Mouse (Mus musculus): ENCODE measurements around the gene Ssh1. TPM values are rescaled to one million over a fixed set of nuclear protein-coding genes. Genes with fewer than 3 reads are reported as not detected.

Gene Ssh1
- polyA plus RNA-seq, 1 experiment from 2014 or later: 16.5 TPM

GRCm38 (mm10) chr5:114028111-114028510 is 34.4 kb upstream of the Ssh1 start:
- Histone ChIP-seq H3K9ac (ENCODE audit: low read depth, low read length) (no peak overlapping the region), H3K27ac (replicated peaks; ENCODE audit: low read depth, low read length) (no peak overlapping the region), H3K4me3 (ENCODE audit: low read depth, low read length) (no peak overlapping the region), H3K27me3 (replicated peaks; ENCODE audit: control insufficient read depth, insufficient read depth, low read length) (no peaks in the 10 kb centered on the region), H3K4me2 (ENCODE audit: low read depth, low read length) (no peak overlapping the region), H3K9me3 (ENCODE audit: control insufficient read depth, low read length) (no peaks in the 10 kb centered on the region), H3K36me3 (ENCODE audit: control insufficient read depth, insufficient read depth, low read length) (no peaks in the 10 kb centered on the region), H3K4me1 (ENCODE audit: control insufficient read depth, insufficient read depth, low read length) (no peaks in the 10 kb centered on the region)
- no peak for ATAC-seq (ENCODE audit: low read depth)
- WGBS: 87% methylated on average over 12 of the region's 12 CpGs
- DNase-seq (ENCODE audit: low spot score): no peak

GRCm38 (mm10) chr5:114027217-114027944 is 33.7 kb upstream of the Ssh1 start:
- no peak for ATAC-seq (ENCODE audit: low read depth)
- Histone ChIP-seq H3K9me3 (ENCODE audit: control insufficient read depth, low read length) (no peaks in the 10 kb centered on the region), H3K36me3 (ENCODE audit: control insufficient read depth, insufficient read depth, low read length) (no peaks in the 10 kb centered on the region), H3K27me3 (replicated peaks; ENCODE audit: control insufficient read depth, insufficient read depth, low read length) (no peaks in the 10 kb centered on the region), H3K9ac (ENCODE audit: low read depth, low read length) (no peak overlapping the region), H3K4me3 (ENCODE audit: low read depth, low read length) (no peak overlapping the region), H3K4me2 (ENCODE audit: low read depth, low read length) (no peak overlapping the region), H3K4me1 (ENCODE audit: control insufficient read depth, insufficient read depth, low read length) (no peaks in the 10 kb centered on the region), H3K27ac (replicated peaks; ENCODE audit: low read depth, low read length) (no peak overlapping the region)
- no peak for DNase-seq (ENCODE audit: low spot score)
- WGBS: 87% methylated on average over 12 of the region's 12 CpGs

GRCm38 (mm10) chr5:114024885-114025284 is 31.2 kb upstream of the Ssh1 start:
- H3K4me2 ChIP-seq (ENCODE audit: low read depth, low read length): no peak overlapping the region
- no peak overlapping the region for H3K27ac ChIP-seq (replicated peaks; ENCODE audit: low read depth, low read length)
- DNase-seq (ENCODE audit: low spot score) (peak; percentile 4), ATAC-seq (ENCODE audit: low read depth) (no peak)
- H3K9me3 ChIP-seq (ENCODE audit: control insufficient read depth, low read length): no peaks in the 10 kb centered on the region
- H3K4me1 ChIP-seq (ENCODE audit: control insufficient read depth, insufficient read depth, low read length): no peaks in the 10 kb centered on the region
- WGBS: 8% methylated on average over 8 of the region's 10 CpGs
- H3K9ac ChIP-seq (ENCODE audit: low read depth, low read length): no peak overlapping the region
- H3K36me3 ChIP-seq (ENCODE audit: control insufficient read depth, insufficient read depth, low read length): no peaks in the 10 kb centered on the region
- no peaks in the 10 kb centered on the region for H3K27me3 ChIP-seq (replicated peaks; ENCODE audit: control insufficient read depth, insufficient read depth, low read length)
- H3K4me3 ChIP-seq (ENCODE audit: low read depth, low read length): no peak overlapping the region

- H3K27ac ChIP-seq (replicated peaks; ENCODE audit: low read depth, low read length): no peak overlapping the region
- H3K4me1 ChIP-seq (ENCODE audit: control insufficient read depth, insufficient read depth, low read length): no peaks in the 10 kb centered on the region
- WGBS: 53% methylated on average over 6 of the region's 6 CpGs
- DNase-seq (ENCODE audit: low spot score) (no peak), ATAC-seq (ENCODE audit: low read depth) (no peak)
- no peak overlapping the region for H3K4me2 ChIP-seq (ENCODE audit: low read depth, low read length)
- no peaks in the 10 kb centered on the region for H3K9me3 ChIP-seq (ENCODE audit: control insufficient read depth, low read length)
- H3K4me3 ChIP-seq (ENCODE audit: low read depth, low read length): no peak overlapping the region
- no peaks in the 10 kb centered on the region for H3K27me3 ChIP-seq (replicated peaks; ENCODE audit: control insufficient read depth, insufficient read depth, low read length)
- no peak overlapping the region for H3K9ac ChIP-seq (ENCODE audit: low read depth, low read length)
- H3K36me3 ChIP-seq (ENCODE audit: control insufficient read depth, insufficient read depth, low read length): no peaks in the 10 kb centered on the region
Observed at GRCm38 (mm10) chr5:114024390-114024789, 30.7 kb upstream of the Ssh1 start.

GRCm38 (mm10) chr5:114015121-114015520 is 21.4 kb upstream of the Ssh1 start:
- Histone ChIP-seq H3K4me2 (ENCODE audit: low read depth, low read length) (no peak overlapping the region), H3K4me3 (ENCODE audit: low read depth, low read length) (no peak overlapping the region), H3K27ac (replicated peaks; ENCODE audit: low read depth, low read length) (no peak overlapping the region), H3K9me3 (ENCODE audit: control insufficient read depth, low read length) (no peaks in the 10 kb centered on the region), H3K27me3 (replicated peaks; ENCODE audit: control insufficient read depth, insufficient read depth, low read length) (no peaks in the 10 kb centered on the region), H3K9ac (ENCODE audit: low read depth, low read length) (no peak overlapping the region), H3K4me1 (ENCODE audit: control insufficient read depth, insufficient read depth, low read length) (no peaks in the 10 kb centered on the region), H3K36me3 (ENCODE audit: control insufficient read depth, insufficient read depth, low read length) (no peaks in the 10 kb centered on the region)
- WGBS: 67% methylated on average over 7 of the region's 7 CpGs
- no peak for ATAC-seq (ENCODE audit: low read depth)
- DNase-seq (ENCODE audit: low spot score): peak; percentile 23

GRCm38 (mm10) chr5:114009049-114009448 is 15.4 kb upstream of the Ssh1 start:
- ATAC-seq (ENCODE audit: low read depth) (no peak), DNase-seq (ENCODE audit: low spot score) (no peak)
- no peak overlapping the region for H3K4me3 ChIP-seq (ENCODE audit: low read depth, low read length)
- H3K27ac ChIP-seq (replicated peaks; ENCODE audit: low read depth, low read length): no peak overlapping the region
- no peaks in the 10 kb centered on the region for H3K9me3 ChIP-seq (ENCODE audit: control insufficient read depth, low read length)
- no peak overlapping the region for H3K4me2 ChIP-seq (ENCODE audit: low read depth, low read length)
- H3K4me1 ChIP-seq (ENCODE audit: control insufficient read depth, insufficient read depth, low read length): no peaks in the 10 kb centered on the region
- no peaks in the 10 kb centered on the region for H3K36me3 ChIP-seq (ENCODE audit: control insufficient read depth, insufficient read depth, low read length)
- H3K9ac ChIP-seq (ENCODE audit: low read depth, low read length): no peak overlapping the region
- WGBS: 76% methylated on average over 4 of the region's 4 CpGs
- no peaks in the 10 kb centered on the region for H3K27me3 ChIP-seq (replicated peaks; ENCODE audit: control insufficient read depth, insufficient read depth, low read length)

- H3K4me2 ChIP-seq (ENCODE audit: low read depth, low read length): no peak overlapping the region
- ATAC-seq (ENCODE audit: low read depth): no peak
- 67% methylated on average over 12 of the region's 12 CpGs for WGBS
- H3K4me1 ChIP-seq (ENCODE audit: control insufficient read depth, insufficient read depth, low read length): no peaks in the 10 kb centered on the region
- H3K27me3 ChIP-seq (replicated peaks; ENCODE audit: control insufficient read depth, insufficient read depth, low read length): no peaks in the 10 kb centered on the region
- no peak overlapping the region for H3K9ac ChIP-seq (ENCODE audit: low read depth, low read length)
- no peaks in the 10 kb centered on the region for H3K9me3 ChIP-seq (ENCODE audit: control insufficient read depth, low read length)
- no peak overlapping the region for H3K27ac ChIP-seq (replicated peaks; ENCODE audit: low read depth, low read length)
- no peak for DNase-seq (ENCODE audit: low spot score)
- H3K4me3 ChIP-seq (ENCODE audit: low read depth, low read length): no peak overlapping the region
- no peaks in the 10 kb centered on the region for H3K36me3 ChIP-seq (ENCODE audit: control insufficient read depth, insufficient read depth, low read length)
Observed at GRCm38 (mm10) chr5:114007753-114008453, 14.2 kb upstream of the Ssh1 start.

GRCm38 (mm10) chr5:114006974-114007373 is 13.3 kb upstream of the Ssh1 start:
- WGBS: 68% methylated on average over 4 of the region's 4 CpGs
- no peak overlapping the region for H3K4me3 ChIP-seq (ENCODE audit: low read depth, low read length)
- no peaks in the 10 kb centered on the region for H3K27me3 ChIP-seq (replicated peaks; ENCODE audit: control insufficient read depth, insufficient read depth, low read length)
- H3K4me1 ChIP-seq (ENCODE audit: control insufficient read depth, insufficient read depth, low read length): no peaks in the 10 kb centered on the region
- H3K4me2 ChIP-seq (ENCODE audit: low read depth, low read length): no peak overlapping the region
- H3K36me3 ChIP-seq (ENCODE audit: control insufficient read depth, insufficient read depth, low read length): no peaks in the 10 kb centered on the region
- H3K27ac ChIP-seq (replicated peaks; ENCODE audit: low read depth, low read length): no peak overlapping the region
- H3K9ac ChIP-seq (ENCODE audit: low read depth, low read length): no peak overlapping the region
- DNase-seq (ENCODE audit: low spot score) (no peak), ATAC-seq (ENCODE audit: low read depth) (no peak)
- H3K9me3 ChIP-seq (ENCODE audit: control insufficient read depth, low read length): no peaks in the 10 kb centered on the region

GRCm38 (mm10) chr5:114005100-114005499 is 11.4 kb upstream of the Ssh1 start:
- H3K27ac ChIP-seq (replicated peaks; ENCODE audit: low read depth, low read length): no peak overlapping the region
- H3K9ac ChIP-seq (ENCODE audit: low read depth, low read length): no peak overlapping the region
- no peaks in the 10 kb centered on the region for H3K27me3 ChIP-seq (replicated peaks; ENCODE audit: control insufficient read depth, insufficient read depth, low read length)
- no peak overlapping the region for H3K4me2 ChIP-seq (ENCODE audit: low read depth, low read length)
- no peaks in the 10 kb centered on the region for H3K36me3 ChIP-seq (ENCODE audit: control insufficient read depth, insufficient read depth, low read length)
- H3K4me1 ChIP-seq (ENCODE audit: control insufficient read depth, insufficient read depth, low read length): no peaks in the 10 kb centered on the region
- DNase-seq (ENCODE audit: low spot score): no peak
- no peak for ATAC-seq (ENCODE audit: low read depth)
- H3K9me3 ChIP-seq (ENCODE audit: control insufficient read depth, low read length): no peaks in the 10 kb centered on the region
- H3K4me3 ChIP-seq (ENCODE audit: low read depth, low read length): no peak overlapping the region
- WGBS: 83% methylated on average over 5 of the region's 5 CpGs

Measured in embryonic facial prominence, embryonic 14.5 days (tissue).